Mouse (Mus musculus): Measurements from ENCODE around the gene Hyal5.

Gene Hyal5

DNA sequence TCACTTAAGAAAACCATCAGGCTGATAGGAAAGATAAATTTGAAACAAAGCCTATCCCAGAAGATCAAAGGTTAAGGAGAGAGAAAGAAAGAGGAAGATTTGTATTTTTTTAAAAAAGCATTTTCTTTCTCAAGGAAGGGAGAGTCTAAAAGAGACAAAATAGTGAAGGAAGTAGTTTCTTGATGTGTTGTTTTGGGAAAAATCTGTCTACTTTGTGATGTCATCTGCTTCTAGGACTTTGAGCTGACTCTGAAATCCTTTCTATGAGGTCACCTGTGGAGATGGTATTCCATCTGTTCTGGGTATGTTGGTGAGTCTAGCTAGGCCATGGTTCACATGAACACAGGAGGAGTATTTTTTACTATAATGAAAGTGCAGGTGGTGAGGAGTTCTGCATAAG, at the start of gene Hyal5:
Gene Hyal5, plus strand, starts transcription at position 301 of the 400 bp plus-strand sequence.
- DNase-seq (ENCODE audit: low read depth, low spot score), result no peak
- Histone ChIP-seq H3K36me3 (ENCODE audit: control insufficient read depth, insufficient read depth, low read length, poor library complexity, severe bottlenecking) (no peaks in the 10 kb centered on the region), H3K27me3 (ENCODE audit: control insufficient read depth, insufficient read depth, low read length, poor library complexity, severe bottlenecking) (no peaks in the 10 kb centered on the region)

DNA sequence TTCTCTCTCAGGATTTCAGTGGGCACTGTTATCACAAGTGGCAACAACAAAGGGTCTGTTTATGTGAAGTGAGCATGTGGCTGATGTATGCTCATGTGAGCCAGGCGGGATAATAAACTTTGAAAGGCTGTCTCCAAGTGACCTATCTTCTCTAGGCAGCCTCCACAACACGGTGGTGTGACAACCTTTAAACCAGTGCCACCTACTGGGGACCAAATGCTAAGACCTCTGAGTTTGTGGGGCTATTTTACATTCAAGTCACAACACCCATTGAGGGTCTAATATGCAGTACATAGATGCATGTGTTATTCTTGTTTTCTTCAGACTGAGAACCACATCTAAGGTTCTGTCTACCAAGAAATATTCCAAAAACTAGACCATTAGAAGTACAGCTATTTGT, 35.7 kb upstream of the Hyal5 start:
- H3K27me3 ChIP-seq (ENCODE audit: control insufficient read depth, insufficient read depth, low read length, poor library complexity, severe bottlenecking), result no peaks in the 10 kb centered on the region
- H3K36me3 ChIP-seq (ENCODE audit: control insufficient read depth, insufficient read depth, low read length, poor library complexity, severe bottlenecking), result no peaks in the 10 kb centered on the region
- DNase-seq (ENCODE audit: low read depth, low spot score), result no peak

DNA sequence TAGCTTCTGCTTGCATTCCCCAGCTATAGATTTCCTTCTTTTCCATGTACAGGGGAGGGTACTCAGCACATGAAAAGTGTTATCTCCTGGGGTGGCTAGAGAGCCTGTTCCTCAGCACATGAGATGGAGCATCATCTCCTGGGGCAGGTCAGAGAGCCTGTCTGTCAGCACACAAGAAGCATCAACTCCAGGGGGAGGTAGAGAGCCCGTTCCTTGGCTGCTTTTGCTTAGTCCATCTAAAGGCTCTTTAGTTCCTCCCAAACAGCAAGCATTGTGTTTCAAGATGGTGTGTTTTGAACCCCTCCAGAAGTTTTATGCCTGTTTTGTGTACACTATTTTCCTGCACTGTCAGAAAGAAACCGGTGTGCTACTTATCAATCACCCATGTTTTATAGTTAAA, 2.5 kb downstream of the Hyal5 start:
- Histone ChIP-seq H3K27me3 (ENCODE audit: control insufficient read depth, insufficient read depth, low read length, poor library complexity, severe bottlenecking) (no peaks in the 10 kb centered on the region), H3K36me3 (ENCODE audit: control insufficient read depth, insufficient read depth, low read length, poor library complexity, severe bottlenecking) (no peaks in the 10 kb centered on the region)
- DNase-seq (ENCODE audit: low read depth, low spot score), result no peak

DNA sequence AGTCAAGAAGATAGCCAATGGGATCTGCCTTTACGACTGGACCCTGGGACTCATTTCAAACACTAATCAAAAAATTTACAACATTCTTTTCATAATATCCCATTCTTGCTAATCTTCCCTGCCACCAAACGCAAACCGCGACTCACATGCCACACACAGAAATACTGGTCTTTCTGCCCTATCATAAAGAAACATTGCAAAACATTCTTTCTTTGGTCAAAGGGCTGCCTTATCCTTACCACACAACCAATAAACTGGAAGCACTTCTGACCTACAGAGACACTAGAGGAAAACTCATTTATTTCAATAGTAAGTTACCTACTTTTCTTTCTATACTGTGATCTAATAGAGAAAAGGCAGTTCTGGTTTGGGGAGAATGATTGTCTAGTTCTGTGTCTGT, 5.9 kb downstream of the Hyal5 start:
- Histone ChIP-seq H3K36me3 (ENCODE audit: control insufficient read depth, insufficient read depth, low read length, poor library complexity, severe bottlenecking) (no peaks in the 10 kb centered on the region), H3K27me3 (ENCODE audit: control insufficient read depth, insufficient read depth, low read length, poor library complexity, severe bottlenecking) (no peaks in the 10 kb centered on the region)
- DNase-seq (ENCODE audit: low read depth, low spot score), result no peak

DNA sequence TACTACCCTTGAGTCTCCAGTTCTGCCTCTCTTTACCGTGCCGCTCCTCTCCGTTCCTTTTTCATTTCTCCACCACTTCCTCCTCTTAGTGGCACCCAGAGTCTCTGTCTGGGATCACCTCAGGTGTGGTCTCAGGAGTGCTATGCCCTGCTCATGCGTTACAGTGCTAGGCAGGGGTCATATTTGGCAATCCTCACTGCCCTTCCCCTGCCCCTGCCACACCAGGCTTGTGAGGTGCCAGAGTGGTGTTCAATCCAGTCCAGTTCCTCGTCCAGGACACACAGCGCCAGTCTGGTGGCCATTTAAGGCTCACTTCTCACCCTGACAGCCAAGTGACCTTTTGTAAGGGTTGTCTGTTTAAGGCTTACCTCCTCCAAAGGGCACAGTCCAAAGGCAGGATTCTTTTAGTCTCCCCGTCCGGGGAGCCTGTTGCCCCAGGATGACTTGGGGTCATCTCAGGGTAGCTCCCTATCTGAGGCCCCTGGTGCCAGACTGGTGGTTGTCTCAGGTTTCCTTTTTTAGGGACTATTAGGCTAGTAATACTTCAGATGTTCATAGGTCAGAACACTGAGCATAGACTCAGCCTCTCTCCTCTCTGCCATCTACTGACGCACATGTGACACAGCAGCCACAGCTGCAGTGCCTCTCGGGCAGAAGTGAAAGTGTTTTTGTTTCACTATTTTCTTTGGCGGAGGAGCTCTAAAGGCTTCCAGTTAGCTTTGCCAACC, 36.5 kb downstream of the Hyal5 start:
- no peak for DNase-seq (ENCODE audit: low read depth, low spot score)
- no peaks in the 10 kb centered on the region for H3K27me3 ChIP-seq (ENCODE audit: control insufficient read depth, insufficient read depth, low read length, poor library complexity, severe bottlenecking)
- H3K36me3 ChIP-seq (ENCODE audit: control insufficient read depth, insufficient read depth, low read length, poor library complexity, severe bottlenecking), result no peaks in the 10 kb centered on the region

DNA sequence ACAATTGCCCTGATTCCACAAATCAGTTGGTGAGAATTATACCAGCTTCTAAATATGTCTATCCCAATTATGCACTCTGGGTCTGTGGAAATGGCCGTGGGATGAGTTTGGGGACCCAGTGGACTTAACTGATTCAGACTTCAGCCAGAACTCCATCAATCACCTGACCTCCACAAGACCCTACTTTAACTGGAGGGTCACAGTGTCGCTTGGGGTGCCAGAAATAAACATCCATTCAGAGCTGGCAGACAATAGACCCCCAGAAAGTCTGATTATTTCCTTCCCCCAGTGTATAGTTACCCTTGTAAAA, 37.0 kb downstream of the Hyal5 start:
- no peaks in the 10 kb centered on the region for H3K27me3 ChIP-seq (ENCODE audit: control insufficient read depth, insufficient read depth, low read length, poor library complexity, severe bottlenecking)
- DNase-seq (ENCODE audit: low read depth, low spot score), result no peak
- H3K36me3 ChIP-seq (ENCODE audit: control insufficient read depth, insufficient read depth, low read length, poor library complexity, severe bottlenecking), result no peaks in the 10 kb centered on the region

DNA sequence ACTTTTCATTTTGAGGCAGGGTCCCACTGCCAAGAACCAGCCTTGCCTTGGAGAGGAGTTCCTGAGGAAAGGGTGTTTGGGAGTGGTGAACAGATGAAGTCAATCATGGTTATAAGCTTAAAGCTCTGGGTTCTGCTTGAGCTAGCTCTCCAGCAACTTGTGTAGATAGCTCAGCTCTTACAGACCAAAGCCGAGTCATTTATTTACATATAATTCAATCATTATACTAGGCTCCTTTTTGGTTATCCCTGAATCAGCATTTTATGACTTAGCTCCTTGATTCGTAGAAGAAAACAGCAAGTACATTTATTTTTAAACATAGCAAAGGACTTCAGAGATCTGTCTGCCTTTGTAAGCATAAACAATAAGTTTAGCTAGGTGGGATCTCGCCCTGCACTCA, 47.3 kb downstream of the Hyal5 start:
- no peaks in the 10 kb centered on the region for H3K27me3 ChIP-seq (ENCODE audit: control insufficient read depth, insufficient read depth, low read length, poor library complexity, severe bottlenecking)
- DNase-seq (ENCODE audit: low read depth, low spot score), result no peak

DNA sequence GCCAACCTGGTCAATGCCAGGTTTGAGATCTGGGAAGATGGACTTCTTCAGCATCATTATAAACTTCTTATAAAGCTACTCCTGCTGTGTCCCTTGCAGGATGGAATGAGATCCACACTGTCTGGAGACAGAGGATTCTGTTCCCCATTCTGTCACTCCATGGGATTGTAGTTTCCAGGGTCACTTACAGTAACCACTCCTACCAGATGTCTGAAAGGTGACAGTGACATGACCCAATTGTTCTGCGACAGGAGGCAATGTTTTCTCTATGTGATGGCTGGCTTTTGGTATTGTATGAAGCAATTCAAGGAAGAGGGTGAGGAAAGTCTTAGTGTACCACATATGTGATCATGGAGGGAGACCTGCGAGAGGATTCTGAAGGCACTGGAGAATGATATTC, 50.0 kb downstream of the Hyal5 start:
- no peaks in the 10 kb centered on the region for H3K36me3 ChIP-seq (ENCODE audit: control insufficient read depth, insufficient read depth, low read length, poor library complexity, severe bottlenecking)
- no peaks in the 10 kb centered on the region for H3K27me3 ChIP-seq (ENCODE audit: control insufficient read depth, insufficient read depth, low read length, poor library complexity, severe bottlenecking)
- DNase-seq (ENCODE audit: low read depth, low spot score), result no peak

More for the DNA sequence above, 47.3 kb downstream of the Hyal5 start:
- no peaks in the 10 kb centered on the region for H3K36me3 ChIP-seq (ENCODE audit: control insufficient read depth, insufficient read depth, low read length, poor library complexity, severe bottlenecking)

DNA sequence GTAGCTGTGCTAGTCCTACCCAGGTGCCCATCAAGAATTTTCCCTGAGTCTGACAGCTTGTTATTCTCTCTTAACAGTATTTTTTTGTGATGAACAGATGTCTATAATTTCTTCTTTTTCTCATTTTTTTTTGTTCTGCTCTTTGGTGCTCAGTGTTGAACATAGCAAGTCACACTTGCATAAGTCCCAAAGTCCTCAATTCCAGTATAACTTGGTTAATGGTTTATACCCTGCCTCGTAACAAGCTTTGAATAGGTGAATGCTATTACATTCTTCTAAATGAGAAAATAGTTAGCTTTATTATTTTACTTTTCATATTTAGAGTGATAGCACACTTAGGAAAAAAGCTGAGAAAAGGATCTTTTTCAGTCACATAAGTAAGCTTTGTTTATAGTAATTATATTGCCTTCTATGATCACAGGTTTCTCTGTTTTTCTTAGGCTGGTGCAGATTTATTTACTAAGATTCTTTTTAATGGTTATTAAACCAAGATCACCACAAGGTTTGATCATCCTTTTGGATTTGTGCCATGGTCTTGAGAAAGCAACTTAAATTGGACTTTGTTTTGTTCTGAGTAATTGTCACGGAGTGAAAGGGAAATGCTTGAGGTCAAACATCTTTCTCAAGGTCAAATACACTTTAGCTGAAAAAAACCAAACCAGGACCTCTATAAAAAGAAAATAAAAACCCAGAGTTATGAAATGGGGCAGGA, 52.4 kb downstream of the Hyal5 start:
- DNase-seq (ENCODE audit: low read depth, low spot score), result no peak
- Histone ChIP-seq H3K27me3 (ENCODE audit: control insufficient read depth, insufficient read depth, low read length, poor library complexity, severe bottlenecking) (no peaks in the 10 kb centered on the region), H3K36me3 (ENCODE audit: control insufficient read depth, insufficient read depth, low read length, poor library complexity, severe bottlenecking) (no peaks in the 10 kb centered on the region)

DNA sequence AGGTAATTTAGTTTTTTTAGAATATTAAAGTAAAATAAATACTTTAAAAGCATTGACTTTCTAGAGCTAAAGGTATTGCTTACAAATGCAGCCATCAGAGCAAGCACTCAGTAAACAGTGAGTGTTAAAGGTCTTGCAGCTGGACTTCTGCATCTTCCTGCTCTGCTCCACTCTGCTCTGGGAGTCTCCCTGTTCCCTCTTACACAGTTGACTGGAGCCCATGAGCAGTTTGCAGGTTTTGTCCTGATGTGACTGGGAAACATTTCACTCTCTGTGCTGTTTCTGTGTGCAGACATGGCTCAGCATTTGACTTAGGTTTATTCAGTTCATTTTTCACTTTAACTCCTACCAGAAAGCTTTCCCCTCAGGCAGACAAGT, 52.9 kb downstream of the Hyal5 start:
- no peak for DNase-seq (ENCODE audit: low read depth, low spot score)
- Histone ChIP-seq H3K27me3 (ENCODE audit: control insufficient read depth, insufficient read depth, low read length, poor library complexity, severe bottlenecking) (no peaks in the 10 kb centered on the region), H3K36me3 (ENCODE audit: control insufficient read depth, insufficient read depth, low read length, poor library complexity, severe bottlenecking) (no peaks in the 10 kb centered on the region)

DNA sequence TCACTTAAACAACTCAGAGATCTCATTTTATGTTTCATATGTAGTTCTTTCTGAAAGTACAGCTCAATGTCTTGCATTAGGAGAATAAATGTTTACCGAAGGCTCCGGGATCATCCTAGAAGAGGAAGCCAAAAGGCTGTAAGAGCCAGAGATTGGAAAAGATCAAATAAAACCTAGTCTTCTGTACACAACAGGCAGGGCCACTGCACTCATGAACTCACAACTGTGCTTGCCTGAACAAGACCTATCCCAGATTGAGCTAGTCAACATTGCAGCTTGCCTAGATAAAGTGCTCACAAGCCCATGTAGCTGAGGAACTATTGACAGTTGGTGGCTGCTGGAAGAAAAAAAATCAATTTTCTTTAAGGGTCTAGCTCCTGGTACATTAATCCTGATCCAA, 55.8 kb downstream of the Hyal5 start:
- no peaks in the 10 kb centered on the region for H3K27me3 ChIP-seq (ENCODE audit: control insufficient read depth, insufficient read depth, low read length, poor library complexity, severe bottlenecking)
- DNase-seq (ENCODE audit: low read depth, low spot score), result no peak

DNA sequence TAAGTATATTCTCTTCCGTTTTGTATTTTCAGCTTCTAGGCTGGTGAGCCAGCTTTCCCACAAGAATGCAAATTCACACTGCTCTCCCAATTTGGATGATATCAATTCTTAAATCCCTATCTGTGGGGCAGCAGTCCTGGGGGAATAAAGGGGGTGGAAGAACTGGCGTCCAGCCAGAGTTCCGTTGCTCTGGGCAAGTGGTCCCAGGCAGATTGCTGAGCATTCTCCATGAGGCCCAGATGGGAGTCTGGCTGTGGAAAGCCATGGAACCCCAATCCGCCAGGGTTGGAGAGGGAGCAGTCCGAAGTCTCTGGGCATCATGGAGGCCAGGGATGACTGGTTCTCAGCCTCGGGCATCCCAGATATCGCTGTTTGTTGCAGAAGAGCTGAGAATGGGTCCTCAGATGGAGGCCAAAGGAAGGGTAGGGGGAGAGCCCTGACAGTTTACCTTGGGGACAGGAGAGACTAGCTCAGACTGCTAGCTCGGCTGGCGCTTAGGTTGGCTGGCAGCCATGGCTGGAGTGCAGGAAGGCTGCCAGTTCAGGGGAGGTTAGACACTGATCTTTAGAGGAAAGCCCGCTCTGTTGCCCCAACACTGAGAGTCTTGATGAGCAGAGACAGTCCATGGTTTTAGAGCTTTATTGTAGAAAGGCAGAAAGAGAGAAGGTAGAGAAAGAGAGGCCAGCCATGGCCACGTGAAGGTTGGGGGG, 67.4 kb downstream of the Hyal5 start:
- DNase-seq (ENCODE audit: low read depth, low spot score), result no peak
- H3K36me3 ChIP-seq (ENCODE audit: control insufficient read depth, insufficient read depth, low read length, poor library complexity, severe bottlenecking), result no peaks in the 10 kb centered on the region
- H3K27me3 ChIP-seq (ENCODE audit: control insufficient read depth, insufficient read depth, low read length, poor library complexity, severe bottlenecking), result no peaks in the 10 kb centered on the region

More for the DNA sequence above, 55.8 kb downstream of the Hyal5 start:
- no peaks in the 10 kb centered on the region for H3K36me3 ChIP-seq (ENCODE audit: control insufficient read depth, insufficient read depth, low read length, poor library complexity, severe bottlenecking)

Data from splenic B cell, adult 2 months (primary cell).